Mouse (Mus musculus): ENCODE data around the gene Tex44.
"Not testable (repeated sequence)": the region's sequence is repeated elsewhere in the genome, so short reads cannot be mapped to it uniquely, and the experiment has no call there.

Tex44 gene

GRCm38 (mm10) chr1:86447596-86448171 is 21.6 kb downstream of the Tex44 start:
- in situ Hi-C loops (cut with MseI, MboI), result no loop called here

- in situ Hi-C loops (cut with MseI, MboI), result no loop called here
Observed at GRCm38 (mm10) chr1:86448272-86448671, 22.1 kb downstream of the Tex44 start.

- in situ Hi-C loops (cut with MseI, MboI), result no loop called here
Observed at GRCm38 (mm10) chr1:86449966-86450365, 23.8 kb downstream of the Tex44 start.

GRCm38 (mm10) chr1:86452713-86453112 is 26.6 kb downstream of the Tex44 start:
- in situ Hi-C loops (cut with MseI, MboI), result no loop called here

- in situ Hi-C loops (cut with MseI, MboI), result no loop called here
Observed at GRCm38 (mm10) chr1:86456892-86457581, 30.9 kb downstream of the Tex44 start.

GRCm38 (mm10) chr1:86459371-86459770 is 33.2 kb downstream of the Tex44 start:
- in situ Hi-C loops (cut with MseI, MboI), result no loop called here

- in situ Hi-C loops (cut with MseI, MboI), result no loop called here
Observed at GRCm38 (mm10) chr1:86464223-86464874, 38.2 kb downstream of the Tex44 start.

- in situ Hi-C loops (cut with MseI, MboI), result no loop called here
Observed at GRCm38 (mm10) chr1:86464875-86465224, 38.7 kb downstream of the Tex44 start.

- in situ Hi-C loops (cut with MseI, MboI), result no loop called here
Observed at GRCm38 (mm10) chr1:86467416-86467815, 41.3 kb downstream of the Tex44 start.

- in situ Hi-C loops (cut with MseI, MboI), result no loop called here
Observed at GRCm38 (mm10) chr1:86469876-86470275, 43.7 kb downstream of the Tex44 start.

GRCm38 (mm10) chr1:86470519-86471181 is 44.5 kb downstream of the Tex44 start:
- in situ Hi-C loops (cut with MseI, MboI), result no loop called here

- in situ Hi-C loops (cut with MseI, MboI), result not testable (repeated sequence)
Observed at GRCm38 (mm10) chr1:86471504-86471961, 45.4 kb downstream of the Tex44 start.

- in situ Hi-C loops (cut with MseI, MboI), result no loop called here
Observed at GRCm38 (mm10) chr1:86472197-86472952, 46.2 kb downstream of the Tex44 start.

GRCm38 (mm10) chr1:86473109-86473760 is 47.1 kb downstream of the Tex44 start:
- in situ Hi-C loops (cut with MseI, MboI), result no loop called here
